36 mouse cellular contexts compared by ENCODE assay signal in genomic region chr15:12308539-12308938, GRCm38 (mm10). TPM values are rescaled to one million over a fixed set of nuclear protein-coding genes. Genes with fewer than 3 reads are reported as not detected.
"Had no signal": no experiment of that assay in that cellular context is flagged by ENCODE, and none has a peak within 500 bp of the region (broad histone marks: within the 10 kb centered on the region; RNA-seq: fewer than 3 reads in every experiment).

No protein-coding gene starts in this region.

- H3K27ac ChIP-seq: limb, embryonic 10.5 days; limb, embryonic 12.5 days; limb, embryonic 13.5 days; limb, embryonic 15.5 days; liver, embryonic 12.5 days; liver, embryonic 13.5 days; liver, embryonic 14.5 days; liver, embryonic 15.5 days; lung, embryonic 15.5 days; midbrain, embryonic 10.5 days; midbrain, embryonic 12.5 days; midbrain, embryonic 13.5 days; midbrain, embryonic 15.5 days; neural tube, embryonic 12.5 days; neural tube, embryonic 13.5 days had no signal

- H3K4me1 ChIP-seq: limb, embryonic 12.5 days; limb, embryonic 13.5 days; limb, embryonic 15.5 days; lung, embryonic 15.5 days; midbrain, embryonic 10.5 days; midbrain, embryonic 12.5 days; midbrain, embryonic 13.5 days; midbrain, embryonic 15.5 days; neural tube, embryonic 12.5 days; neural tube, embryonic 13.5 days had no signal

- H3K9ac ChIP-seq: limb, embryonic 12.5 days; limb, embryonic 13.5 days; limb, embryonic 15.5 days; liver, embryonic 12.5 days; liver, embryonic 13.5 days; liver, embryonic 14.5 days; liver, embryonic 15.5 days; liver, postnatal 0 days; lung, embryonic 14.5 days; lung, embryonic 15.5 days; midbrain, embryonic 12.5 days; midbrain, embryonic 13.5 days; midbrain, embryonic 15.5 days; neural tube, embryonic 12.5 days; neural tube, embryonic 13.5 days had no signal

- H3K4me3 ChIP-seq: limb, embryonic 10.5 days; limb, embryonic 12.5 days; limb, embryonic 13.5 days; limb, embryonic 15.5 days; liver, embryonic 12.5 days; liver, embryonic 13.5 days; liver, embryonic 15.5 days; lung, embryonic 15.5 days; megakaryocyte, embryonic 14.5 days; midbrain, embryonic 10.5 days; midbrain, embryonic 12.5 days; midbrain, embryonic 13.5 days; midbrain, embryonic 15.5 days; myocyte; neural tube, embryonic 12.5 days; neural tube, embryonic 13.5 days had no signal

- H3K36me3 ChIP-seq: limb, embryonic 10.5 days; limb, embryonic 12.5 days; limb, embryonic 13.5 days; limb, embryonic 15.5 days; liver, embryonic 12.5 days; liver, embryonic 13.5 days; liver, embryonic 15.5 days; lung, embryonic 15.5 days; midbrain, embryonic 10.5 days; midbrain, embryonic 12.5 days; midbrain, embryonic 13.5 days; midbrain, embryonic 15.5 days; neural tube, embryonic 12.5 days; neural tube, embryonic 13.5 days had no signal

- H3K27me3 ChIP-seq: limb, embryonic 12.5 days; limb, embryonic 13.5 days; limb, embryonic 15.5 days; liver, embryonic 12.5 days; liver, embryonic 13.5 days; liver, embryonic 15.5 days; lung, embryonic 15.5 days; megakaryocyte, embryonic 14.5 days; midbrain, embryonic 12.5 days; midbrain, embryonic 13.5 days; midbrain, embryonic 15.5 days; neural tube, embryonic 12.5 days; neural tube, embryonic 13.5 days had no signal

- ATAC-seq: liver, embryonic 12.5 days; liver, postnatal 0 days; lung, postnatal 0 days; midbrain, embryonic 13.5 days; midbrain, embryonic 15.5 days; midbrain, embryonic 16.5 days had no signal

- H3K4me2 ChIP-seq: limb, embryonic 12.5 days; limb, embryonic 13.5 days; limb, embryonic 15.5 days; liver, embryonic 11.5 days; liver, embryonic 12.5 days; liver, embryonic 13.5 days; liver, embryonic 15.5 days; lung, embryonic 14.5 days; lung, embryonic 15.5 days; midbrain, embryonic 11.5 days; midbrain, embryonic 12.5 days; midbrain, embryonic 13.5 days; midbrain, embryonic 15.5 days; neural tube, embryonic 12.5 days; neural tube, embryonic 13.5 days had no signal

- H3K9me3 ChIP-seq: limb, embryonic 10.5 days; limb, embryonic 12.5 days; limb, embryonic 13.5 days; limb, embryonic 15.5 days; liver, embryonic 12.5 days; liver, embryonic 13.5 days; liver, embryonic 15.5 days; lung, embryonic 15.5 days; midbrain, embryonic 10.5 days; midbrain, embryonic 12.5 days; midbrain, embryonic 13.5 days; midbrain, embryonic 15.5 days; neural tube, embryonic 12.5 days; neural tube, embryonic 13.5 days had no signal

- DNase-seq: left cerebral cortex, postnatal 4 days; liver; liver, embryonic 13.5 days; liver, postnatal 0 days; lung, adult 18-20 months; lung, adult 2 months; lung, embryonic 14.5 days; lung, postnatal 10 days; lung, postnatal 14 days; lung, postnatal 36 days; lung, postnatal 4 days; midbrain, embryonic 14.5 days had no signal

RNA-seq across cellular contexts. Expression of gene 1810049J17Rik, which starts 13.2 kb away (rescaled TPM):
- total RNA-seq: left cerebral cortex, postnatal 4 days; liver, adult 2 months; megakaryocyte, adult 5-6 weeks; midbrain, postnatal 0 days; monocyte, adult 5-6 weeks had no signal
- polyA plus RNA-seq: liver, adult 2 months; lung, adult 2 months; midbrain, embryonic 16.5 days had no signal
